Comparison of ENCODE assay signal across 29 mouse cellular contexts in the genomic region with DNA sequence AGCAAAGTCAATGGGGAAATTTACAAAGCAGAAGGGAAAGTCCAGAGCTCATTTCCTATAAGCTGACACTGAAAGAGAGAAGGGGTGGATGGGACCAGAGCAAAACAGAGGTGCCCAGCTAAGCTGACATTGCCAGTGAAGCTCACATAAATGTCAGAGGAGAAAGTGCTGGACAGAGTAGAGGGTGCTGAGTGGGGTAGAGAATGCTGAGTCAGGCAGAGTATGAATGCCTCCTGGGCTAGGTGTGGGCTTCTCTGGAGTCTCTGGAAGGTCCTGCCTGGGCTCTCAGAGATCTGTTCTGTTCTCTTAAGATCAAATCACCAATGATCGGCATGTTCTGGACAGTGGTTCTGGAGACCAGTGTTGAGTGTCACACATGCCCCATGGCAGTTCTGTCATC. TPM values are rescaled to one million over a fixed set of nuclear protein-coding genes. Genes with fewer than 3 reads are reported as not detected.
DNase-seq lines count a peak whose midpoint lies in the region; ATAC-seq and TF ChIP-seq lines count a peak whose summit lies in the region.
"Had no signal": no experiment of that assay in that cellular context is flagged by ENCODE, and none has a peak within 500 bp of the region (broad histone marks: within the 10 kb centered on the region; RNA-seq: fewer than 3 reads in every experiment).

No protein-coding gene starts in this region.

- H3K4me3 ChIP-seq in liver, embryonic 14.5 days (ENCODE audit: insufficient read depth in 1 of 2, low read depth in 2 of 2, low read length in 2 of 2), result no peak overlapping the region
- no peak overlapping the region for H3K4me3 ChIP-seq in liver, postnatal 0 days (ENCODE audit: low read depth, low read length)
- H3K4me3 ChIP-seq in midbrain, embryonic 16.5 days (ENCODE audit: low read depth, low read length), result no peak overlapping the region
- H3K4me3 ChIP-seq: embryonic facial prominence, embryonic 10.5 days; erythroblast, embryonic 14.5 days; heart, adult 2 months; heart, embryonic 13.5 days; hindbrain, embryonic 12.5 days had no signal

- no peak for TF ChIP-seq EP300 in liver, embryonic 14.5 days (IDR thresholded peaks at IDR 0.05; ENCODE audit: low read depth)
- TF ChIP-seq EP300 in liver, postnatal 0 days (IDR thresholded peaks at IDR 0.05; ENCODE audit: low read depth), result no peak

- no peak for TF ChIP-seq CTCF in liver, embryonic 14.5 days (IDR thresholded peaks at IDR 0.05; ENCODE audit: low read depth)
- no peak for TF ChIP-seq CTCF in liver, postnatal 0 days (IDR thresholded peaks at IDR 0.05; ENCODE audit: low read depth)

- H3K4me1 ChIP-seq in liver, embryonic 14.5 days (replicated peaks; ENCODE audit: control insufficient read depth in 2 of 2, insufficient read depth in 2 of 2, low read length in 1 of 2), result peaks cover 0 to 4% of the 10 kb centered on the region in 2 experiments; a peak in 1 of 4 replicates
- no peaks in the 10 kb centered on the region; the same call in 1 of the 2 replicates for H3K4me1 ChIP-seq in liver, postnatal 0 days (ENCODE audit: insufficient read depth)
- H3K4me1 ChIP-seq in midbrain, embryonic 16.5 days (ENCODE audit: control insufficient read depth, insufficient read depth, low read length), result no peaks in the 10 kb centered on the region
- H3K4me1 ChIP-seq: embryonic facial prominence, embryonic 10.5 days; heart, embryonic 13.5 days; hindbrain, embryonic 12.5 days had no signal

- 0 out of 2 replicates have a peak, but pooled peaks have one; percentile 35 for ATAC-seq in liver, embryonic 14.5 days (ENCODE audit: insufficient read depth)
- ATAC-seq in liver, postnatal 0 days, result no peak
- ATAC-seq in common myeloid progenitor, adult 5-6 weeks (replicated peaks; ENCODE audit: low read depth, poor library complexity, severe bottlenecking), result 0 out of 2 replicates have a peak, but pooled peaks have one; percentile 18
- peak; percentile 23; the same call in 1 of the 2 replicates for ATAC-seq in megakaryocyte progenitor cell, adult 5-6 weeks (replicated peaks; ENCODE audit: poor library complexity)
- ATAC-seq in midbrain, embryonic 16.5 days, result no peak
- ATAC-seq: activated CD4-positive, CD25-positive, alpha-beta regulatory T cell, adult 4 months; forebrain, embryonic 16.5 days; hindbrain, embryonic 16.5 days; inflammation-experienced regulatory T-cells, adult 6 months; Patski had no signal

- no peaks in the 10 kb centered on the region for H3K9me3 ChIP-seq in liver, embryonic 14.5 days (ENCODE audit: control insufficient read depth, low read length)
- H3K9me3 ChIP-seq in liver, postnatal 0 days (ENCODE audit: low read length), result no peaks in the 10 kb centered on the region
- no peaks in the 10 kb centered on the region for H3K9me3 ChIP-seq in midbrain, embryonic 16.5 days (replicated peaks; ENCODE audit: control insufficient read depth, low read length, poor library complexity, severe bottlenecking)
- H3K9me3 ChIP-seq: embryonic facial prominence, embryonic 10.5 days; heart, embryonic 13.5 days; hindbrain, embryonic 12.5 days had no signal

- H3K36me3 ChIP-seq in liver, embryonic 14.5 days (replicated peaks; ENCODE audit: control insufficient read depth, insufficient read depth, low read depth), result no peaks in the 10 kb centered on the region
- H3K36me3 ChIP-seq in liver, postnatal 0 days (replicated peaks; ENCODE audit: insufficient read depth, low read length), result no peaks in the 10 kb centered on the region
- H3K36me3 ChIP-seq in midbrain, embryonic 16.5 days (ENCODE audit: control insufficient read depth, insufficient read depth, low read length), result no peaks in the 10 kb centered on the region
- H3K36me3 ChIP-seq: embryonic facial prominence, embryonic 10.5 days; heart, embryonic 13.5 days; hindbrain, embryonic 12.5 days had no signal

- no peak overlapping the region for H3K9ac ChIP-seq in liver, embryonic 14.5 days (replicated peaks)
- no peak overlapping the region for H3K9ac ChIP-seq in liver, postnatal 0 days (replicated peaks)
- H3K9ac ChIP-seq in midbrain, embryonic 16.5 days (ENCODE audit: low read depth, low read length), result no peak overlapping the region
- H3K9ac ChIP-seq: heart, embryonic 13.5 days; hindbrain, embryonic 12.5 days had no signal

- H3K27ac ChIP-seq in liver, embryonic 14.5 days, result no peak overlapping the region
- no peak overlapping the region for H3K27ac ChIP-seq in liver, postnatal 0 days (ENCODE audit: low read depth)
- no peak overlapping the region for H3K27ac ChIP-seq in midbrain, embryonic 16.5 days (ENCODE audit: low read length)
- H3K27ac ChIP-seq: embryonic facial prominence, embryonic 10.5 days; heart, adult 2 months; heart, embryonic 13.5 days; hindbrain, embryonic 12.5 days had no signal

- 80% methylated on average over 1 of the region's 1 CpGs for WGBS in liver, embryonic 14.5 days (ENCODE audit: insufficient replicate concordance)
- 77% methylated on average over 1 of the region's 1 CpGs for WGBS in liver, postnatal 0 days (ENCODE audit: insufficient replicate concordance)
- WGBS in midbrain, embryonic 16.5 days, result 100% methylated on average over 1 of the region's 1 CpGs

- H3K27me3 ChIP-seq in liver, embryonic 14.5 days (ENCODE audit: control insufficient read depth, insufficient read depth, low read length), result no peaks in the 10 kb centered on the region
- no peaks in the 10 kb centered on the region for H3K27me3 ChIP-seq in liver, postnatal 0 days (ENCODE audit: insufficient read depth, low read length)
- no peaks in the 10 kb centered on the region for H3K27me3 ChIP-seq in midbrain, embryonic 16.5 days (ENCODE audit: control insufficient read depth, insufficient read depth, low read depth, low read length)
- H3K27me3 ChIP-seq: heart, embryonic 13.5 days; hindbrain, embryonic 12.5 days had no signal

- H3K4me2 ChIP-seq in liver, embryonic 14.5 days (ENCODE audit: low read depth), result no peak overlapping the region
- no peak overlapping the region for H3K4me2 ChIP-seq in liver, postnatal 0 days (ENCODE audit: low read depth, low read length)
- no peak overlapping the region for H3K4me2 ChIP-seq in midbrain, embryonic 16.5 days (ENCODE audit: low read length)
- H3K4me2 ChIP-seq: heart, embryonic 13.5 days; hindbrain, embryonic 12.5 days had no signal

- no peak for DNase-seq in liver, embryonic 14.5 days (ENCODE audit: low read depth in 3 of 3, low spot score in 3 of 3)
- no peak for DNase-seq in liver, postnatal 0 days
- DNase-seq in frontal cortex, postnatal 36 days (ENCODE audit: low spot score in 2 of 2), result no peak
- DNase-seq: adrenal gland, postnatal 14 days; cerebellum, adult 18-20 months; cerebellum, adult 9-11 months; cerebellum, postnatal 36 days; gastrocnemius, postnatal 14 days; heart, adult 2 months; heart, postnatal 36 days had no signal

RNA-seq across cellular contexts. Expression of gene Rnase2b, which starts 3.4 kb away (rescaled TPM):
- not detected in 2 replicates for polyA plus RNA-seq in liver, embryonic 14.5 days (2012; rRNA removed)
- not detected in 2 replicates for polyA plus RNA-seq in liver, embryonic 14.5 days (2014; fragmentation: Nextera tagmentation; extraction: Ambion mirVana)
- polyA plus RNA-seq in liver, postnatal 0 days (2015; fragmentation: Nextera tagmentation; extraction: Ambion mirVana), result not detected in 2 replicates
- not detected in 2 replicates for total RNA-seq in common myeloid progenitor, adult 5-6 weeks (2017)
- not detected in 2 replicates for total RNA-seq in megakaryocyte progenitor cell, adult 5-6 weeks (2015)
- not detected in 2 replicates for total RNA-seq in megakaryocyte progenitor cell, adult 5-6 weeks (2017)
- not detected in 2 replicates for polyA plus RNA-seq in midbrain, embryonic 16.5 days (2015; fragmentation: Nextera tagmentation; extraction: Ambion mirVana)
- total RNA-seq: adrenal gland, adult 18-20 months; adrenal gland, postnatal 14 days; gastrocnemius, adult 18-20 months; gastrocnemius, postnatal 14 days; heart, adult 2 months; heart, postnatal 36 days had no signal
- polyA plus RNA-seq: activated CD4-positive, CD25-positive, alpha-beta regulatory T cell, adult 4 months; embryonic facial prominence, embryonic 10.5 days; embryonic facial prominence, embryonic 14.5 days; erythroblast, embryonic 14.5 days; forebrain, embryonic 11.5 days; forebrain, embryonic 16.5 days; frontal cortex, adult 2 months; gonadal fat pad, adult 2 months; heart, adult 2 months; heart, embryonic 13.5 days; heart, postnatal 0 days; hindbrain, embryonic 12.5 days; hindbrain, embryonic 16.5 days; inflammation-experienced regulatory T-cells, adult 6 months; Patski had no signal

RNA-seq across cellular contexts. Expression of gene Rnase1, which starts 18.9 kb away (rescaled TPM):
- not detected in 2 replicates for polyA plus RNA-seq in liver, embryonic 14.5 days (2012; rRNA removed)
- polyA plus RNA-seq in liver, embryonic 14.5 days (2014; fragmentation: Nextera tagmentation; extraction: Ambion mirVana), result not detected in 2 replicates
- polyA plus RNA-seq in liver, postnatal 0 days (2015; fragmentation: Nextera tagmentation; extraction: Ambion mirVana), result 0.11 and 2.1 TPM in 2 replicates
- total RNA-seq in common myeloid progenitor, adult 5-6 weeks (2017), result not detected in 2 replicates
- total RNA-seq in megakaryocyte progenitor cell, adult 5-6 weeks (2015), result not detected in 2 replicates
- total RNA-seq in megakaryocyte progenitor cell, adult 5-6 weeks (2017), result not detected in 2 replicates
- 0.57 TPM in 1 of 2 replicates, not detected in the other for polyA plus RNA-seq in midbrain, embryonic 16.5 days (2015; fragmentation: Nextera tagmentation; extraction: Ambion mirVana)
- total RNA-seq: adrenal gland, adult 18-20 months; adrenal gland, postnatal 14 days; gastrocnemius, postnatal 14 days had no signal
- polyA plus RNA-seq: activated CD4-positive, CD25-positive, alpha-beta regulatory T cell, adult 4 months; embryonic facial prominence, embryonic 10.5 days; erythroblast, embryonic 14.5 days; forebrain, embryonic 11.5 days; forebrain, embryonic 16.5 days; hindbrain, embryonic 12.5 days; inflammation-experienced regulatory T-cells, adult 6 months; Patski had no signal

RNA-seq across cellular contexts. Expression of gene Ang2, which starts 33.5 kb away (rescaled TPM):
- not detected in 2 replicates for polyA plus RNA-seq in liver, embryonic 14.5 days (2012; rRNA removed)
- polyA plus RNA-seq in liver, embryonic 14.5 days (2014; fragmentation: Nextera tagmentation; extraction: Ambion mirVana), result not detected in 2 replicates
- polyA plus RNA-seq in liver, postnatal 0 days (2015; fragmentation: Nextera tagmentation; extraction: Ambion mirVana), result not detected in 2 replicates
- not detected in 2 replicates for total RNA-seq in common myeloid progenitor, adult 5-6 weeks (2017)
- not detected in 2 replicates for total RNA-seq in megakaryocyte progenitor cell, adult 5-6 weeks (2015)
- not detected in 2 replicates for total RNA-seq in megakaryocyte progenitor cell, adult 5-6 weeks (2017)
- polyA plus RNA-seq in midbrain, embryonic 16.5 days (2015; fragmentation: Nextera tagmentation; extraction: Ambion mirVana), result not detected in 2 replicates
- total RNA-seq: adrenal gland, adult 18-20 months; adrenal gland, postnatal 14 days; gastrocnemius, adult 18-20 months; gastrocnemius, postnatal 14 days; heart, adult 2 months; heart, postnatal 36 days had no signal
- polyA plus RNA-seq: activated CD4-positive, CD25-positive, alpha-beta regulatory T cell, adult 4 months; embryonic facial prominence, embryonic 10.5 days; embryonic facial prominence, embryonic 14.5 days; erythroblast, embryonic 14.5 days; forebrain, embryonic 11.5 days; forebrain, embryonic 16.5 days; frontal cortex, adult 2 months; gonadal fat pad, adult 2 months; heart, adult 2 months; heart, embryonic 13.5 days; heart, postnatal 0 days; hindbrain, embryonic 12.5 days; hindbrain, embryonic 16.5 days; inflammation-experienced regulatory T-cells, adult 6 months; Patski had no signal

RNA-seq across cellular contexts. Expression of gene Ear14, which starts 37.8 kb away (rescaled TPM):
- not detected in 2 replicates for polyA plus RNA-seq in liver, embryonic 14.5 days (2012; rRNA removed)
- not detected in 2 replicates for polyA plus RNA-seq in liver, embryonic 14.5 days (2014; fragmentation: Nextera tagmentation; extraction: Ambion mirVana)
- not detected in 2 replicates for polyA plus RNA-seq in liver, postnatal 0 days (2015; fragmentation: Nextera tagmentation; extraction: Ambion mirVana)
- total RNA-seq in common myeloid progenitor, adult 5-6 weeks (2017), result not detected in 2 replicates
- not detected in 2 replicates for total RNA-seq in megakaryocyte progenitor cell, adult 5-6 weeks (2015)
- not detected in 2 replicates for total RNA-seq in megakaryocyte progenitor cell, adult 5-6 weeks (2017)
- not detected in 2 replicates for polyA plus RNA-seq in midbrain, embryonic 16.5 days (2015; fragmentation: Nextera tagmentation; extraction: Ambion mirVana)
- total RNA-seq: adrenal gland, adult 18-20 months; adrenal gland, postnatal 14 days; gastrocnemius, adult 18-20 months; gastrocnemius, postnatal 14 days; heart, adult 2 months; heart, postnatal 36 days had no signal
- polyA plus RNA-seq: activated CD4-positive, CD25-positive, alpha-beta regulatory T cell, adult 4 months; embryonic facial prominence, embryonic 10.5 days; embryonic facial prominence, embryonic 14.5 days; erythroblast, embryonic 14.5 days; forebrain, embryonic 11.5 days; forebrain, embryonic 16.5 days; frontal cortex, adult 2 months; gonadal fat pad, adult 2 months; heart, adult 2 months; heart, embryonic 13.5 days; heart, postnatal 0 days; hindbrain, embryonic 12.5 days; hindbrain, embryonic 16.5 days; inflammation-experienced regulatory T-cells, adult 6 months; Patski had no signal

RNA-seq across cellular contexts. Expression of gene Rnase6, which starts 41.7 kb away (rescaled TPM):
- 1.9 and 2.8 TPM in 2 replicates for polyA plus RNA-seq in liver, embryonic 14.5 days (2012; rRNA removed)
- polyA plus RNA-seq in liver, embryonic 14.5 days (2014; fragmentation: Nextera tagmentation; extraction: Ambion mirVana), result 3.6 TPM in 2 replicates
- 6.3 and 7.5 TPM in 2 replicates for polyA plus RNA-seq in liver, postnatal 0 days (2015; fragmentation: Nextera tagmentation; extraction: Ambion mirVana)
- 49.7 and 62.1 TPM in 2 replicates for total RNA-seq in common myeloid progenitor, adult 5-6 weeks (2017)
- total RNA-seq in megakaryocyte progenitor cell, adult 5-6 weeks (2015), result 9.2 and 14.6 TPM in 2 replicates
- 20.7 and 22.2 TPM in 2 replicates for total RNA-seq in megakaryocyte progenitor cell, adult 5-6 weeks (2017)
- 0.77 and 0.91 TPM in 2 replicates for polyA plus RNA-seq in midbrain, embryonic 16.5 days (2015; fragmentation: Nextera tagmentation; extraction: Ambion mirVana)
- polyA plus RNA-seq: embryonic facial prominence, embryonic 10.5 days; forebrain, embryonic 11.5 days; Patski had no signal

Comparison
In these comparisons a context has a peak if more than half of its experiments do, and no peak if none do; other contexts are left out.
1. ATAC-seq: peak in liver, embryonic 14.5 days (single experiment), common myeloid progenitor, adult 5-6 weeks (single experiment) and megakaryocyte progenitor cell, adult 5-6 weeks (single experiment); none in liver, postnatal 0 days (single experiment) and midbrain, embryonic 16.5 days (single experiment).